Comparison of ENCODE assay signal across 8 mouse cellular contexts in the genomic region with DNA sequence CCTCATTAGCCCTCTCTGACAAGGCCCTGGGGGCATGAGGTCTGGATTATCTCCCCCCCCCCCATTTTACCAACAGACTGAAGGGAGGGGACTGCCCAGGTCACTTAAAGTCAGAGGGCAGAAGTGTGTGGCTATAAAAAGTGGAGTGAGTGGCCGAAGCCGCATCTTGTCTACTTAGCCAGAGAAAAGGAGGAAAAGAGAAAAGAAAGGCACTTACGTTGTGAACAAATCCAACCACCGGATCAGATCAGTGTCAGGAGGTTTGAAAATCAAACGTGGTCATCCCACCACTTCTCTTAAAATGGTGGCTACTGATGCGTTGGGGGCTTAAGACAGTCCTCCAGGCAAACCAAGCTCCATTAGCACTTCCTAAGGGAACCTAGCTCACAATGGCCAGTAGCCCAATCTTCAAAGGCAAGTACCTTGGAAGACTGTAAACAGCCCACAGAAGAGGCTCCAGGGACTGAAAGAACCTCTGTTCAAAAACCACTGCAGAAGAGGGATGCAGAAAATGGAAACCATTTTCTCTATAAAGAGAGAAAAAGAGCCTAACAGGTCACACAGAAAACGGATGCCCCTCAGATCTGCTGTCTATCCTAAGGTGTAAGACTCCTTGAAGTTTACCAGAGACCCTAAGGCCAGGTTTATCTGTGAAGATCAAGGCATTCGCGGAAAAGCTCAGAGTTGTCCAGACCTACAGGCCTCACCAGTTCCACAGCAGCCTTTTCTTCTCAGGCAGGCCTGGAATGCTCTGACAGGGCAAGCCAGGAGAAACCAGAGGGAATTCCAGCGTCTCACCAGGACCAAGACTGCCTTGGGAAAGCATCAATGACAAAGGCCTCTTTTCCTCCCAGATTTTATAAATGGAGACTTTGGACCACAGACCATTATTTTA. TPM values are rescaled to one million over a fixed set of nuclear protein-coding genes. Genes with fewer than 3 reads are reported as not detected.
DNase-seq lines count a peak whose midpoint lies in the region; ATAC-seq lines count a peak whose summit lies in the region.

No protein-coding gene starts in this region.

- H3K9me3 ChIP-seq in kidney, embryonic 15.5 days (replicated peaks), result no peaks in the 10 kb centered on the region
- H3K9me3 ChIP-seq in heart, embryonic 16.5 days (replicated peaks; ENCODE audit: control insufficient read depth, low read length), result no peaks in the 10 kb centered on the region
- H3K9me3 ChIP-seq in midbrain, embryonic 11.5 days (ENCODE audit: control insufficient read depth, low read length), result no peaks in the 10 kb centered on the region

- H3K27me3 ChIP-seq in kidney, embryonic 15.5 days, result no peaks in the 10 kb centered on the region
- H3K27me3 ChIP-seq in heart, embryonic 16.5 days (ENCODE audit: control insufficient read depth, insufficient read depth, low read length), result no peaks in the 10 kb centered on the region
- no peaks in the 10 kb centered on the region for H3K27me3 ChIP-seq in midbrain, embryonic 11.5 days (ENCODE audit: control insufficient read depth, insufficient read depth, low read length)

- no peaks in the 10 kb centered on the region for H3K36me3 ChIP-seq in kidney, embryonic 15.5 days
- no peaks in the 10 kb centered on the region for H3K36me3 ChIP-seq in heart, embryonic 16.5 days (ENCODE audit: control insufficient read depth, insufficient read depth)
- H3K36me3 ChIP-seq in midbrain, embryonic 11.5 days (ENCODE audit: control insufficient read depth, insufficient read depth, low read length), result no peaks in the 10 kb centered on the region

- H3K4me1 ChIP-seq in kidney, embryonic 15.5 days, result peaks cover 33% of the 10 kb centered on the region
- peaks cover 27% of the 10 kb centered on the region for H3K4me1 ChIP-seq in heart, embryonic 16.5 days (ENCODE audit: control insufficient read depth, insufficient read depth, low read length)
- peaks cover 26% of the 10 kb centered on the region for H3K4me1 ChIP-seq in midbrain, embryonic 11.5 days (ENCODE audit: control insufficient read depth, insufficient read depth, low read length)

- peak overlapping the region; percentile 100 for H3K27ac ChIP-seq in kidney, embryonic 15.5 days
- H3K27ac ChIP-seq in heart, embryonic 16.5 days (ENCODE audit: low read length), result peak overlapping the region; percentile 100
- peak overlapping the region; percentile 100 for H3K27ac ChIP-seq in midbrain, embryonic 11.5 days (ENCODE audit: low read depth, low read length)

- H3K9ac ChIP-seq in kidney, embryonic 15.5 days, result peak overlapping the region; percentile 100
- peak overlapping the region; percentile 100 for H3K9ac ChIP-seq in heart, embryonic 16.5 days (ENCODE audit: low read length)
- H3K9ac ChIP-seq in midbrain, embryonic 11.5 days (ENCODE audit: low read length), result peak overlapping the region; percentile 100

- WGBS in kidney, embryonic 15.5 days, result 13% methylated on average over 10 of the region's 10 CpGs
- WGBS in heart, embryonic 16.5 days, result 26% methylated on average over 10 of the region's 10 CpGs
- 3% methylated on average over 10 of the region's 10 CpGs for WGBS in midbrain, embryonic 11.5 days

- H3K4me3 ChIP-seq in kidney, embryonic 15.5 days (replicated peaks), result peak overlapping the region; percentile 79
- peak overlapping the region; percentile 99 for H3K4me3 ChIP-seq in heart, embryonic 16.5 days (ENCODE audit: low read length)
- H3K4me3 ChIP-seq in midbrain, embryonic 11.5 days (ENCODE audit: low read depth, low read length), result peak overlapping the region; percentile 100

- DNase-seq in kidney, postnatal 10 days, result no peak
- DNase-seq in Muller cell, postnatal 12 days (ENCODE audit: inconsistent ontology term), result peak; percentile 41
- DNase-seq in midbrain, embryonic 11.5 days (ENCODE audit: low spot score, missing footprints), result peak; percentile 93
- DNase-seq in adrenal gland, adult 18-20 months (ENCODE audit: low spot score in 2 of 2), result no peak
- no peak for DNase-seq in frontal cortex, postnatal 25 days (ENCODE audit: low spot score in 2 of 2)
- no peak for DNase-seq in adrenal gland, adult (ENCODE audit: inconsistent age in 2 of 2, low spot score in 1 of 2)

- ATAC-seq in kidney, embryonic 15.5 days (replicated peaks; ENCODE audit: low FRiP score), result no peak
- no peak for ATAC-seq in heart, embryonic 16.5 days (replicated peaks; ENCODE audit: extremely low read depth, insufficient read depth, low FRiP score)
- no peak for ATAC-seq in midbrain, embryonic 11.5 days (ENCODE audit: low FRiP score)

- peak overlapping the region; percentile 93 for H3K4me2 ChIP-seq in kidney, embryonic 15.5 days
- H3K4me2 ChIP-seq in heart, embryonic 16.5 days (ENCODE audit: low read depth, low read length), result peak overlapping the region; percentile 98
- H3K4me2 ChIP-seq in midbrain, embryonic 11.5 days, result peak overlapping the region; percentile 97

RNA-seq across cellular contexts. Expression of a gene that starts 1.5 kb away (rescaled TPM):
- polyA plus RNA-seq in kidney, embryonic 15.5 days (2015; fragmentation: Nextera tagmentation; extraction: Ambion mirVana), result 33.5 and 36.1 TPM in 2 replicates
- 18.8 and 20.0 TPM in 2 replicates for polyA plus RNA-seq in heart, embryonic 16.5 days (2015; fragmentation: Nextera tagmentation; extraction: Ambion mirVana)
- 39.1 and 39.2 TPM in 2 replicates for polyA plus RNA-seq in midbrain, embryonic 11.5 days (2014; fragmentation: Nextera tagmentation; extraction: Ambion mirVana)
- total RNA-seq in adrenal gland, adult 18-20 months (2021), result 10 to 100 TPM; 37.9 to 43.6 TPM

Comparison
In these comparisons a context has a peak if more than half of its experiments do, and no peak if none do; other contexts are left out.
1. DNase-seq: peak in Muller cell, postnatal 12 days (single experiment) and midbrain, embryonic 11.5 days (single experiment); none in kidney, postnatal 10 days (single experiment), adrenal gland, adult 18-20 months (0 of 2), frontal cortex, postnatal 25 days (0 of 2) and adrenal gland, adult (0 of 2).
2. Peak in every context shown above with its lines, with median percentiles within 50 percentile points of each other: H3K27ac ChIP-seq, H3K4me2 ChIP-seq, H3K4me3 ChIP-seq and H3K9ac ChIP-seq.